Mouse (Mus musculus): ENCODE measurements around the gene Lsm8.
A peak's percentile ranks its signal among the peaks of the same experiment; 100 is the strongest.
"Not testable (repeated sequence)": the region's sequence is repeated elsewhere in the genome, so short reads cannot be mapped to it uniquely, and the experiment has no call there.

Lsm8 gene

GRCm38 (mm10) chr6:18848051-18848701 is at the start of gene Lsm8:
TSS of gene Lsm8 (plus strand) at chr6:18848579.
- peak; percentile 94 for DNase-seq (ENCODE audit: low spot score in 2 of 2)

GRCm38 (mm10) chr6:18800869-18801511 is 47.4 kb upstream of the Lsm8 start:
- no peak for DNase-seq (ENCODE audit: low spot score in 2 of 2)

GRCm38 (mm10) chr6:18812623-18813022 is 35.8 kb upstream of the Lsm8 start:
- DNase-seq (ENCODE audit: low spot score in 2 of 2), result no peak

GRCm38 (mm10) chr6:18815606-18816005 is 32.8 kb upstream of the Lsm8 start:
- no peak for DNase-seq (ENCODE audit: low spot score in 2 of 2)

- peak; percentile 36 to 69 for DNase-seq (ENCODE audit: low spot score in 2 of 2)
These were observed 29.0 kb upstream of the Lsm8 start for GRCm38 (mm10) chr6:18819343-18819742.

- DNase-seq (ENCODE audit: low spot score in 2 of 2), result no peak
These were observed 28.1 kb upstream of the Lsm8 start for GRCm38 (mm10) chr6:18820246-18820645.

GRCm38 (mm10) chr6:18822812-18823211 is 25.6 kb upstream of the Lsm8 start:
- DNase-seq (ENCODE audit: low spot score in 2 of 2), result no peak

GRCm38 (mm10) chr6:18832958-18833357 is 15.4 kb upstream of the Lsm8 start:
- DNase-seq (ENCODE audit: low spot score in 2 of 2), result no peak

GRCm38 (mm10) chr6:18844529-18844928 is 3.9 kb upstream of the Lsm8 start:
- not testable (repeated sequence) for DNase-seq (ENCODE audit: low spot score in 2 of 2)

GRCm38 (mm10) chr6:18845571-18845970 is 2.8 kb upstream of the Lsm8 start:
- DNase-seq (ENCODE audit: low spot score in 2 of 2), result not testable (repeated sequence)

GRCm38 (mm10) chr6:18848702-18849061 is 303 bp downstream of the Lsm8 start:
- no peak for DNase-seq (ENCODE audit: low spot score in 2 of 2)

- peak in 1 of 2 experiments; percentile 36 for DNase-seq (ENCODE audit: low spot score in 2 of 2)
These were observed 6.9 kb downstream of the Lsm8 start for GRCm38 (mm10) chr6:18855323-18855722.

GRCm38 (mm10) chr6:18856487-18857078 is 8.2 kb downstream of the Lsm8 start:
- DNase-seq (ENCODE audit: low spot score in 2 of 2), result peak in 1 of 2 experiments; percentile 18

GRCm38 (mm10) chr6:18866018-18866417 is 17.6 kb downstream of the Lsm8 start, which contains the start of gene Ankrd7:
TSS of gene Ankrd7 (plus strand) at chr6:18866318.
- DNase-seq (ENCODE audit: low spot score in 2 of 2), result no peak

GRCm38 (mm10) chr6:18889030-18889429 is 40.7 kb downstream of the Lsm8 start:
- peak; percentile 2 to 17 for DNase-seq (ENCODE audit: low spot score in 2 of 2)

GRCm38 (mm10) chr6:18894142-18894541 is 45.8 kb downstream of the Lsm8 start:
- DNase-seq (ENCODE audit: low spot score in 2 of 2), result no peak
